Mouse (Mus musculus) small intestine, adult 2 months (tissue): Measurements from ENCODE around the gene Sh3glb2. TPM values are rescaled to one million over a fixed set of nuclear protein-coding genes. Genes with fewer than 3 reads are reported as not detected.

Source experiments
- H3K27ac ChIP-seq: fragments of 200-500 bp; 2 replicates; pipeline ENCODE4 v1.5.1; 2012; ENCODE audit warnings: low read depth, low read length, control low read depth, inconsistent platforms; ENCODE audit not compliant: insufficient read depth
- H3K27me3 ChIP-seq: fragments of 200-500 bp; 2 replicates; pipeline ENCODE4 v1.6.1; 2012; ENCODE audit warnings: mild to moderate bottlenecking, moderate library complexity, low read length, inconsistent platforms; ENCODE audit not compliant: control insufficient read depth, insufficient read depth
- H3K36me3 ChIP-seq: fragments of 200-500 bp; 2 replicates; pipeline ENCODE4 v1.6.1; 2012; ENCODE audit warnings: mild to moderate bottlenecking, low read length, control low read depth, inconsistent platforms; ENCODE audit not compliant: control insufficient read depth, insufficient read depth
- H3K4me1 ChIP-seq: fragments of 200-500 bp; 2 replicates; pipeline ENCODE4 v1.6.1; 2012; ENCODE audit warnings: low read length, inconsistent platforms, mixed read lengths; ENCODE audit not compliant: control insufficient read depth, insufficient read depth, insufficient read length
- H3K4me3 ChIP-seq: fragments of 200-500 bp; 2 replicates; pipeline ENCODE4 v1.5.1; 2012; ENCODE audit warnings: low read depth, mild to moderate bottlenecking, control low read depth, inconsistent platforms, low read length, moderate library complexity
- CTCF ChIP-seq: fragments of 200-500 bp; IDR thresholded peaks from 2 replicates; pipeline ENCODE4 v1.5.1; 2012; ENCODE audit warnings: low read depth, mild to moderate bottlenecking, control low read depth, inconsistent platforms, low read length, moderate library complexity, mixed read lengths; ENCODE audit not compliant: insufficient replicate concordance, insufficient read length; ENCODE audit errors: extremely low read depth
- POLR2A ChIP-seq: fragments of 200-500 bp; IDR thresholded peaks from 2 replicates; pipeline ENCODE4 v1.6.1; 2012; ENCODE audit warnings: low read depth, mild to moderate bottlenecking, control low read depth, inconsistent platforms, low read length, moderate library complexity
- WGBS: fragments of 180-500 bp; shearing (Covaris S2); methylation state at CpG from one replicate; pipeline ENCODE4 v1.1.7; 2018; 5-methylcytosine and 5-hydroxymethylcytosine counted together
- polyA plus RNA-seq: library from polyadenylated mRNA; depleted of rRNA; stranded (reverse); fragments of >200 nt; gene quantifications from 2 replicates; pipeline ENCODE4 v1.2.3, GENCODE M21; 2012; rRNA removed

Gene Sh3glb2
- polyA plus RNA-seq = 112 and 158 TPM in 2 replicates

DNA sequence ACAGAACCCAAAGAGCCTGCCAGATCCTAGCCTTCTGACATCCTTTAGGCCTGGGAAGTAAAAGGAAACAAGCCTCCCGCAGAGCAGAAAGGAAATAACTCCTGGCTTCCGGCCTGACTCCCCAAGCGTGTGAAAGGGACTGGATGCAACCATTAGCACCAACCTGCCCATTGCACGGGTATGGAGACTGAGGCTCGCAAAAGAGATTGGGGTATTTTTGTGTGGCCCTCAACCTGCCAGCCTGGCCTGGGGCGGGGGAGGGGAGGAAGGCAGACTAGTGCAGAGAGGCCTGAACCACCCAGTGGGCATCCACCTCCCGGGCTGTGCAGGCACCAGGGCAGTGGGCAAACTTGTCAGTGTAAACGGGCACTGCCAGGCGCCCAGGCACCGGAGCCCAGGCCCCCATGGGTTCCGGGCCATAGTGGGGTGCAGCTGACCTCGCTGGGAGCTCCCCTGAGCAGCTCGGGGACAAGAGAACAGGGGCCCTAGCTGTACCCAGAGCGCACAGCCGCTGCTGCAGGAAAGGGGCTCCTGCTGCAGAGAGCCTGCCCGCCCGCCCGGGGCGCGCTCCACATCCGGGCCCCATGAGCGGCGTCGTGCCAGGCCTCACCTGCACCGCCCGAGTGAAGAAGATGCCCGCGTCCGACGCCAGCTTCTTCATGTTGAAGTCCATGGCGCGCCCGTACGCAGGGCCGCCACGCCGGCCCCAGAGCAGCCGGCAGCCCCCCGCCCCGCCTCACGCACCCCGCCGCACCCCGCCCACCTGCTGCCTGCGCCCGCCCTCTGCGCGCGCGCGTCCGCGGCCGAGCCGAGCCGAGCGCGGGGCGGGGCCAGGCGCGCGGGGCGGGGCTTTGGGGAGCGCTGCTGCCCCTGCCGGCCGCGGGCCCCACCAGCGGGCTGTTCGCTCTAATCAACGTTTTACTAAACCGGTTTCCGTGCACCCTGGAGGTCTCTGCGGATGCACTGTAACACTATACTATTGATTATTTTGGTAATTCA lies at the start of gene Sh3glb2:
TSS of gene Sh3glb2 (minus strand) at position 805 of the 999 bp plus-strand sequence.
- 1% methylated on average over 73 of the region's 73 CpGs for WGBS
- Histone ChIP-seq H3K36me3 (peaks cover 3% of the 10 kb centered on the region; the same call in 1 of the 2 replicates), H3K4me3 (peak within 1 kb of the TSS; percentile 75), H3K27me3 (no peaks in the 10 kb centered on the region), H3K4me1 (peaks cover 16% of the 10 kb centered on the region), H3K27ac (peak within 1 kb of the TSS; percentile 77)
- TF ChIP-seq POLR2A (no peak), CTCF (peak; percentile 69)

DNA sequence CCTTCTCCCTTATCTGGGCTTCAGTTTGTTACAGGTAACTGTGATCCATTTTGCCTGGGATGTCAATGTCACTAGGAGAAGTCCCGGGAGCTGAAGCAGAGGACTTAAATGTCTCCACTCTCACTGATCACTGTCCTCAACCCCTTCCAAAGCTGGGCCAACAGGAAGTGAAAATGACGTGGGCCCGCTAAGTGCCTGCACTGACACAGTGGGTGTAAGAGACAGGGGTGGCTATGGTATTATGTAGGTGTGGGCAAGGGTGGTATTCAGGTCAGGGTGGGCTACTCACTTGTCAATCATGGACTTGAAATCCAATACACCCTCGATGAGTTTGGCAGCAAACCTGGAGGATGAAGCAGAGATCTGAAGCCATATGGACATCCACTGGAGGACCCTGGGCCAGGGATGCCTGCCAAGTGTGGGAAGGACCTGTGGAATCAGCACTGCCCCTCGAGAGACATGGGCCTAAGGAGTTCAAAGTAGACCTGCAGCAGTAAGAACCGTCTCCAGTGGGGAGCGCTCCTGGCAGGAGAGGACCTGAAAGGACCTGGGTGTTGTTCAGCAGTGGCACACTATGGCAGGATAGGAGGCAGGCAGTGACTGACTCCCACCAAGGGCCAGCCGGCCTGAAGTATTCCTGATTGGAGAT lies 49.4 kb upstream of the Sh3glb2 start:
- peaks cover 49% of the 10 kb centered on the region for H3K36me3 ChIP-seq
- peak overlapping the region; percentile 80 for H3K27ac ChIP-seq
- 63% methylated on average over 8 of the region's 8 CpGs for WGBS
- no peak for TF ChIP-seq POLR2A
- TF ChIP-seq CTCF = no peak
- H3K4me3 ChIP-seq = no peak overlapping the region
- no peaks in the 10 kb centered on the region for H3K27me3 ChIP-seq
- H3K4me1 ChIP-seq = peaks cover 27% of the 10 kb centered on the region

DNA sequence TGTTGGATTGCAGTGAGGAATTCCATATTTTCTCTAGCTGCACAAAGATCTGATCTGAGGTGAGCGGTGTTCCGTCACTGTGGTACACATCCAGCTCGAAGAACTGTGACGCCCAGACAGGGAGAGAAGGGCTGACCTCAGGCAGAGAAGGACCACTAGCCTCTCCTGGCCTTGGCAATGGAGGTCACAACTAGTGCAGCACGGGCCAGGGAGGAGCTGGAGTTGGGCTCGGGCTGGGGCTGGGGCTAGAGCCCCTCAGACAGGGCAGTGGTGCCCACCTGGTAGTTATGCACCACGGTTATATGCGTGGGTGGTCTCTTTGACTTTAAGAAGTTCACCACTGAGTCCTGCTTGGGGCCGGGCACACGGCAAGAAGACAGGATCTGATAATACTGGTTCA lies 48.6 kb upstream of the Sh3glb2 start:
- H3K27ac ChIP-seq = peak overlapping the region; percentile 80
- H3K36me3 ChIP-seq = peaks cover 55% of the 10 kb centered on the region
- H3K27me3 ChIP-seq = no peaks in the 10 kb centered on the region
- H3K4me3 ChIP-seq = no peak overlapping the region
- TF ChIP-seq POLR2A (no peak), CTCF (no peak)
- peaks cover 25% of the 10 kb centered on the region for H3K4me1 ChIP-seq
- 82% methylated on average over 10 of the region's 10 CpGs for WGBS

DNA sequence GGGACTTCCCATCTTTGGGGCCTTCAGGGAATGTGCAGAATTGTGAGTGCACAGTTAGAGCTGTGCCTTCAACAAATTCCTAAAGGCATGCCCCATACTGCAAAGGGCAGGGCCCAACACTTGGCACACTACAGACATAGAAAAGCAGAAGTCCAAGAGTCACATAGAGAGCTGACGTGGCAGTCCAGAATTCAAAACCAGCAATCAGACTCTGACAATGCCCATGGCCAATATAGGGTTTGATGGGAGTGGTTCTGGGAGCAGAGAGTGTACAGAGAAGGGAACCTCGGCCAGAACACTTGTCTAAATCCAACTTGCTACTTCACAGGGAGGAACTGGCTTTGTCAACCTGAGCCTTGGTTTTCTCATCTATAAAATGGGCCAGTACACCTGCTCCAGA lies 48.1 kb upstream of the Sh3glb2 start:
- no peaks in the 10 kb centered on the region for H3K27me3 ChIP-seq
- peaks cover 56% of the 10 kb centered on the region for H3K36me3 ChIP-seq
- WGBS = 55% methylated on average over 2 of the region's 2 CpGs
- H3K27ac ChIP-seq = peak overlapping the region; percentile 80
- TF ChIP-seq POLR2A = no peak
- TF ChIP-seq CTCF = no peak
- peaks cover 25% of the 10 kb centered on the region for H3K4me1 ChIP-seq
- no peak overlapping the region for H3K4me3 ChIP-seq

DNA sequence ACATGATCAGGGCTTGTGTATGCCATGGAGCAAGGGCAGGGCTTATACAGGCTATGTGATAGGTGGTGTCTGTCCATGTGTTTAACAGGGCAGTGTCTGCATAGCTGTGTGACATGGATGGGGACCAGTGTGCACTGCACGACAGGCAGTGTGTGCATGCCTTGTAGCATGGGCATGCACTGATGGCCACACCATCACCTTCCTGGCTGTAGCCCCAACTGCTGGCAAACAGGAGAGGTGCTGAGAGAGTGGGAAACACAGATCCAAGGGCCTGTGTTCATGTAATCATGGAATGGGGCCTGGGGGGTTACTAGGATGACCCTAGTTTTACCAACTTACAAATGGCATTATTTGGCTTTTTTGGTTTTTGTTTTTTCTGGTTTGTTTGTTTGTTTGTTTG lies 44.7 kb upstream of the Sh3glb2 start:
- H3K4me3 ChIP-seq = no peak overlapping the region
- no peaks in the 10 kb centered on the region for H3K27me3 ChIP-seq
- H3K27ac ChIP-seq = no peak overlapping the region
- peaks cover 17% of the 10 kb centered on the region for H3K4me1 ChIP-seq
- TF ChIP-seq POLR2A (no peak), CTCF (no peak)
- H3K36me3 ChIP-seq = peaks cover 72% of the 10 kb centered on the region
- WGBS = 97% methylated on average over 1 of the region's 1 CpGs

DNA sequence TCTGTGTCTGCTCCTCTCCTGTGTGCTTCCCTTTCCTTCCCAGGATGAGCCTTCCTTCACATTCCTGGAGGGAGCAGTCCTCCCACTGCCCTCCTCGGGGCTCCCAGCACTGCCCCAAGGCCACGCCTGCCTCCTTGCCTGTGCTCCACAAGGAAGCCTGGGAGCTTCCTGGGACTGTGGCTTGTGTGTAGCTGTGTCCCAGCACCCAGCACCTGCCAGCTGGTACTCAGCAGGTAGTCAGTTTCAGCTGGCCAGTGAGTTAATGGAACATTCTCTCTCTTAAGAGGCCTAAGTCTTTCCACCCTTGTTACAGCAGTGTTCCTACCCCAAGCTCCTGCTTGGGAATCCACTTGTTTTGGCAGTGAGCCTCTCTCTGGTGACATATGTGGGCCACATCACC lies 43.7 kb upstream of the Sh3glb2 start:
- Histone ChIP-seq H3K4me1 (peaks cover 9% of the 10 kb centered on the region), H3K27ac (no peak overlapping the region), H3K4me3 (no peak overlapping the region), H3K27me3 (no peaks in the 10 kb centered on the region), H3K36me3 (peaks cover 77% of the 10 kb centered on the region)
- WGBS = 47% methylated on average over 2 of the region's 2 CpGs
- TF ChIP-seq CTCF (no peak), POLR2A (no peak)

DNA sequence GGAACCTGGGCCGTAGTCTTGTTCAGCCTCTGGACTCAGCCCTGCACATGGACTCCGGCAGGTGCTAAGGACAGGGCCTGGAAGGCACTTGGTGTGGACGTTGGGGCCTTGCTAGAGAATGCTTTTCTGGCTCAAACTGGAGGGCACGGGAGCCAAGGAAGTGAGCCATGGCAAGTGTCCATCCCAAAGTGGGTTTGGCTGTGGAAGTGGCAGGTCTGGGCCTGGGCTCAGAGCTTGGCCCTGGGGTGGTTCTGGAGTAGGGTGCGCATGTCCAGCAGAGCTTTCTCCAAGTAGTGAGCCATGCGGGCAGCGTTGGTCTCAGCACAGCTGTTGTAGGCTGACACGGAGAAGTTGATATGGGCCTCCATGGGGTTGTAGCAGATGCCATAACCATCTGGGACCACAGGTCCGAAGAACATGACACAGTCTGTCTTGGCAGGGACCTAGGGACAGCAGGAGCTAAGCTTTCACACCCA lies 43.3 kb upstream of the Sh3glb2 start:
- no peak overlapping the region for H3K27ac ChIP-seq
- H3K4me3 ChIP-seq = no peak overlapping the region
- 88% methylated on average over 9 of the region's 9 CpGs for WGBS
- no peaks in the 10 kb centered on the region for H3K27me3 ChIP-seq
- TF ChIP-seq CTCF (no peak), POLR2A (no peak)
- peaks cover 77% of the 10 kb centered on the region for H3K36me3 ChIP-seq
- H3K4me1 ChIP-seq = peaks cover 5% of the 10 kb centered on the region; the same call in 1 of the 2 replicates
